Mouse (Mus musculus) Patski (cell line): ENCODE data around the gene Impdh1. TPM values are rescaled to one million over a fixed set of nuclear protein-coding genes. Genes with fewer than 3 reads are reported as not detected.
A peak's percentile ranks its signal among the peaks of the same experiment; 100 is the strongest.
"Not testable (repeated sequence)": the region's sequence is repeated elsewhere in the genome, so short reads cannot be mapped to it uniquely, and the experiment has no call there.

ENCODE experiments used
- ATAC-seq: fragments of 100-300 bp; one replicate; pipeline ENCODE4 v1.8.0; 2021
- CTCF ChIA-PET: fragments of 350-600 bp; sonication (Branson Sonifier 250); formaldehyde crosslinking; loops from one replicate; lab custom pipeline; 2022; ENCODE audit warnings: inconsistent platforms; lab: Charles Lee
- POLR2A ChIA-PET: fragments of 350-600 bp; sonication (Branson Sonifier 250); formaldehyde crosslinking; loops from one replicate; lab custom pipeline; 2022; ENCODE audit warnings: antibody characterized with exemption, inconsistent platforms; lab: Charles Lee
- DNase-seq: peaks from one replicate; pipeline ENCODE4 v3.0.0-alpha.2; 2011; ENCODE audit warnings: low read depth, low spot score
- H3K27me3 ChIP-seq: fragments of 371-371 bp; one replicate; pipeline ENCODE4 v1.5.1; 2021
- CTCF ChIP-seq: fragments of 100-300 bp; IDR thresholded peaks from one replicate; pipeline ENCODE4 v1.5.1; 2021
- in situ Hi-C: fragments of 300-500 bp; cut with MboI; formaldehyde crosslinking; loops from 3 replicates; pipeline ENCODE4 v1.11.1; 2018; ENCODE audit warnings: low pct_unique_long_range_greater_than_20kb, mixed read lengths
- polyA plus RNA-seq: library from polyadenylated mRNA; unstranded; gene quantifications from one replicate; pipeline ENCODE4 v1.2.3, GENCODE M21; 2021

Gene Impdh1
- polyA plus RNA-seq, 1 experiment from 2014 or later: 28.2 TPM

- peaks cover 5% of the 10 kb centered on the region for H3K27me3 ChIP-seq
- in situ Hi-C loops: no loop called here
- TF ChIP-seq CTCF: no peak
- DNase-seq: no peak
- ChIA-PET CTCF (interaction anchor here (0.6 to 1.7 kb wide), 8 partner anchors 14 to 171 kb away, joined by 3 to 12 read pairs (median 4); no protein-coding TSS in a partner anchor), POLR2A (no interaction called here)
- ATAC-seq: no peak
These were observed 45.9 kb downstream of the Impdh1 start for GRCm38 (mm10) chr6:29170063-29170921.

DNA sequence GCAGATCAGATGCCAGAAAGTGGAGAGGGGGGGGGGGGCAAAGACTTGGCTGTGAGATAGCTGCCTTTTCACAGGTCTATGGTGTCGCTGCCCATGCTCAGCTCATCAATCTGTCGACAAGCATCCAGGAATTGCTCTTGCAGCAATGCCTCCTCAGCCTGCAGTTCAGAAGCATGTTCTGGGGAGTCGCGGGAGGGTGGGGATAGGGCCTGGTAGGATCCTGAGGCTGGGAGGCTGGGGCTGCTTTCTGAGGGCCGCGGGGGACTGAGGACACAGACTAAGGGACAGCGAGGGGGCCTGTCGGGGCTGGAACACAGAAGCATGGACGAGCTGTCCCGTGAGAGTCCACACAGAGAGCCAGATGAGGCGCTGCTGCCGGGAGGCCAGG, 46.5 kb downstream of the Impdh1 start:
- POLR2A ChIA-PET: no interaction called here
- DNase-seq: no peak
- ATAC-seq: no peak
- CTCF ChIA-PET: interaction anchor here (0.6 to 3.0 kb wide), 3 partner anchors 27 to 171 kb away, joined by 3 to 25 read pairs (median 3); no protein-coding TSS in a partner anchor
- in situ Hi-C loops: loop anchor here (5.0 kb wide), 3 partner anchors 33 to 108 kb away; partner anchors contain the start of gene Fam71f2
- TF ChIP-seq CTCF: no peak
- peaks cover 5% of the 10 kb centered on the region for H3K27me3 ChIP-seq

- in situ Hi-C loops: loop anchor here (5.0 kb wide), 3 partner anchors 33 to 108 kb away; partner anchors contain the start of gene Fam71f2
- ATAC-seq: no peak
- DNase-seq: no peak
- CTCF ChIA-PET: interaction anchor here (1.0 to 3.0 kb wide), 4 partner anchors 12 to 74 kb away, joined by 3 to 25 read pairs (median 4); no protein-coding TSS in a partner anchor
- H3K27me3 ChIP-seq: peaks cover 5% of the 10 kb centered on the region
- POLR2A ChIA-PET: no interaction called here
- no peak for TF ChIP-seq CTCF
These were observed 47.3 kb downstream of the Impdh1 start for GRCm38 (mm10) chr6:29168871-29169270.

DNA sequence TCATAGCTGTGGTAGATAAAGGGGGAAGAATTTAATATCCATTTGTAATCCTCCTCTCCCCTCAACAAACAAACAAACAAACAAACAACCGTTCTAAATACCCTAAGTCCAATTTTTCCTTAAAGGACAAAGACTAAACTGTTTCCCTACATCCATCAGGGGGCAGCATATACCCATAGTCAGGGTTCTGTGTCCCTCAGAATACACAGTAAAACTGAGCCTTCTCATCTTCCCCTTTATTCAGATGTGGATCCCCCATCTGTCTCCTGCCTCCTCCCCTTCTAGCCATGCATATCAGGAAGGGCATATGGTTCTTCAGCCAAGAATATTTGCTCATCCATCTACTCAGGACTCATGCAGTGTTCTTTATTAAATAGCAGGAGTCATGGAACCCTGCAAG, 50.0 kb downstream of the Impdh1 start:
- DNase-seq: no peak
- ATAC-seq: no peak
- POLR2A ChIA-PET: no interaction called here
- CTCF ChIA-PET: interaction anchor here (2.3 kb wide), 1 partner anchor 74 kb away, joined by 9 read pairs; no protein-coding TSS in a partner anchor
- TF ChIP-seq CTCF: no peak
- peaks cover 5% of the 10 kb centered on the region for H3K27me3 ChIP-seq
- in situ Hi-C loops: loop anchor here (5.0 kb wide), 3 partner anchors 36 to 111 kb away; partner anchors contain the start of gene Fam71f2

DNA sequence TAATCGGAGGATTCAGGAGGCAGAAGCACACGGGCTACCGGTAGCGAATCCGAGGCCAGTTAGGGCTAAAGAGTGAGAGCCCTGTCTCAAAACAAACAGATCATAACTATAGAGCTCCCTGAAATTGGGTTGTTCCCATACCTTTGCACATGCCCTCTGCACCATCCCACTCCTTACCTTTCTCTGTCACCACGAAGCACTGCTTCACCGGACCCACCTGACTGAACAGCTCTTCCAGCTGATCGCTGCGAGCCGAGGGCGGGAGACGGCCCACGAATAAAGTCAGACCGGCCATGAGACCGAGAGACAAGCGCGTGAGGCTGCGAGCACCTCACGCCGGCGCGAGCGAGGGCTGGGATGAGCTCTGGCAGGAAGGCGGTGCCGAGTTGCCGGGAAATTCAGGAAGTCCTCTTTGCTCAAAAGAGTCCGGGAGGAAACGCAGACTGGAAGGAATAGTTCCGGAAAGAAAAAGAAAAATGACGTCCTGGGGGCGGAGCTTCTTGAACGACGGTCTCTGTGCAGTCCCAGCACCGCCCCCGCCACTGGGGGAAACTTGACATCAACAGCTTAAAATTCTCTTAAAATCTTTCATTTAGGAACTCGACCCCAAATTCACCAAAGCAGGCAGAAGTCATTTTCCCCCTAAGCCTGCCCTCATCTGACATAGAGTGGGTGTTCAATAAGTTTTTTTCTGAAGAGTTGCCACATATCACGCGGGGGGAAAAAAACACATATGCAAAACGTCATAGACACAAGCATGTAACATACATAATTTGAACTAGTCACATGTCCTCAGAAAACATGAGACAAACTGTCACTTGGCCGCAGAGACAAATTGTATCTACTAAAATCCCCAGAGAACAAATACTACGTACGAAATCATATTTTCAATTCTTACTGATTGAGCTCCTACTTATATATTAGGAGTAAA, 51.6 kb downstream of the Impdh1 start, which contains the start of gene Rbm28:
Gene Rbm28 (minus strand): TSS at position 693 of the 931 bp plus-strand sequence.
- ChIA-PET POLR2A (interaction anchor here (1.3 kb wide), 1 partner anchor 33 kb away, joined by 4 read pairs; no protein-coding TSS in a partner anchor), CTCF (interaction anchor here (1.1 to 2.3 kb wide), 9 partner anchors 10 to 76 kb away, joined by 3 to 11 read pairs (median 3); no protein-coding TSS in a partner anchor)
- no peak for TF ChIP-seq CTCF
- in situ Hi-C loops: loop anchor here (5.0 kb wide), 3 partner anchors 38 to 113 kb away; partner anchors contain the start of gene Fam71f2
- DNase-seq (peak; percentile 72), ATAC-seq (peak; percentile 83)
- H3K27me3 ChIP-seq: no peaks in the 10 kb centered on the region

DNA sequence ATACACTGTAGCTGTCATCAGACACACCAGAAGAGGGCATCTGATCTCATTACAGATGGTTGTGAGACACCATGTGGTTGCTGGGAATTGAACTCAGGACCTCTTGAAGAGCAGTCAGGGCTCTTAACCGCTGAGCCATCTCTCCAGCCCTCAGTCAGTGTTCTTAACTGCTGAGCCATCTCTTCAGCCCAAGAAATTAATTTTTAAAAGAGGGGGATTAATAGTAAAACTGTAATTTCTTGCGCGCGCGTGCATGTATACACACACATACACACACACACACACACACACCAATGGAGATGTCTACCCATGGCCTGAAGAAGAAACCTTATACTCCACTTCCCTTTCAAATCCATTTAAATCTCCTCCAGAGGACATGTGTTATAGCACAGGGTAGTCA, 54.9 kb downstream of the Impdh1 start:
- DNase-seq, in situ Hi-C loops, H3K27me3 ChIP-seq, POLR2A ChIA-PET, ATAC-seq: not testable (repeated sequence)
- CTCF ChIA-PET: interaction anchor here (1.8 kb wide), 1 partner anchor 12 kb away, joined by 5 read pairs; no protein-coding TSS in a partner anchor

DNA sequence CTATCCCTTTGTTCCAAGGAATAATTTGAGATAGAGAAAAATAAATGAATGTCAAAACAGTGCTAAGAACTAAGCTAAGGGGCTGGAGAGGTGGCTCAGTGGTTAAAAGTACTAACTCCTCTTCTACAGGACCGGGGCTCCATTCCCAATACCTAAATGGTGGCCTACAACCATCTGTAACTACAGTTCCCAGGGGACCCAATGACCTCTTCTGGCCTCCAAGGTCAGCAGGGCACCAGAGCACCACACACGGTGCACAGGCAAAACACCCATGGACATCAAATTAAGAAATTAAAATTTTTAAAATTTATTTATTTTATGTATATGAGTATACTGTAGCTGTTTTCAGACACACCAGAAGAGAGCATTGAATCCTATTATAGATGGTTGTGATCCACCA, 55.4 kb downstream of the Impdh1 start:
- in situ Hi-C loops: no loop called here
- ATAC-seq (no peak), DNase-seq (no peak)
- CTCF ChIA-PET: interaction anchor here (1.8 kb wide), 1 partner anchor 11 kb away, joined by 5 read pairs; no protein-coding TSS in a partner anchor
- TF ChIP-seq CTCF: no peak
- POLR2A ChIA-PET: interaction anchor here (1.0 kb wide), 1 partner anchor 21 kb away, joined by 3 read pairs; no protein-coding TSS in a partner anchor
- H3K27me3 ChIP-seq: no peaks in the 10 kb centered on the region

DNA sequence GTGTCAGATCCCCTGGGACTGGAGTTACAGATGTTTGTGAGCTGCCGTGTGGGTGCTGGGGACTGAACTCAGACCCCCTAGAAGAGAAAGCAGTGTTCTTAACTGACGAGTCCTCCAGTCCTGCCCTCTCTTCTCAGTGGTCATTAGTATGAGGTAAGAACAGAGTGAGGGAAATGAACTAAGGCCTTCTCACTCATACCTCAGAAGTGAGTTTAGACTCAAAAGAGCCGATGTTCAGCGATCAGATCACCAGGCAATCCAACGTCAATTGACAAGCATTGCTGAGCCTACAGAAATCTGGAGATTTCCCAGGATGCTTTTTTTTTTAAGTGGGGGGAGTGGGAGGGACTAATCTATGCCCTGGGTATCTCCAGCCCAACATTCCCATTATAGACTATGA, 59.8 kb downstream of the Impdh1 start:
- no peak for TF ChIP-seq CTCF

More for the DNA sequence above, 59.8 kb downstream of the Impdh1 start:
- in situ Hi-C loops: no loop called here
- no peak for DNase-seq
- CTCF ChIA-PET: no interaction called here
- H3K27me3 ChIP-seq: no peaks in the 10 kb centered on the region
- POLR2A ChIA-PET: no interaction called here
- no peak for ATAC-seq

Other genes with a start within 250 kb of the Impdh1 start
- gene Lep, start 156.1 kb downstream of the Impdh1 start, polyA plus RNA-seq: 0.05 TPM
- 50.0 TPM for gene Rbm28, start 51.4 kb downstream of the Impdh1 start, polyA plus RNA-seq
- gene Prrt4, start 36.8 kb downstream of the Impdh1 start, polyA plus RNA-seq: 0.06 TPM
- 14.0 TPM for gene Hilpda, start 56.1 kb upstream of the Impdh1 start, polyA plus RNA-seq
- 0.12 TPM for gene Fam71f2, start 63.2 kb upstream of the Impdh1 start, polyA plus RNA-seq
- gene Fam71f1, start 102.8 kb upstream of the Impdh1 start, polyA plus RNA-seq: 0.18 TPM
- gene Calu, start 131.7 kb upstream of the Impdh1 start, polyA plus RNA-seq: 448 TPM
- gene Opn1sw, start 172.1 kb upstream of the Impdh1 start, polyA plus RNA-seq: 0.28 TPM
- 27.6 TPM for gene Ccdc136, start 179.9 kb upstream of the Impdh1 start, polyA plus RNA-seq
- gene Flnc, start 216.9 kb upstream of the Impdh1 start, polyA plus RNA-seq: 94.6 TPM